ENCODE assay signal across 18 mouse cellular contexts in genomic region chr10:11171615-11172014, GRCm38 (mm10).
"Had no signal": no experiment of that assay in that cellular context is flagged by ENCODE, and none has a peak within 500 bp of the region (broad histone marks: within the 10 kb centered on the region; RNA-seq: fewer than 3 reads in every experiment).

No protein-coding gene starts in this region.

- H3K27ac ChIP-seq: midbrain, embryonic 10.5 days; midbrain, embryonic 12.5 days; neural tube, embryonic 13.5 days; neural tube, embryonic 15.5 days had no signal

- DNase-seq: lung, embryonic 14.5 days; lung, postnatal 10 days; lung, postnatal 4 days; midbrain, embryonic 14.5 days; retina, postnatal 1 day; right cerebral cortex, adult 18-20 months; right cerebral cortex, postnatal 25 days; right cerebral cortex, postnatal 4 days; spleen, adult 18-20 months; thymus, adult 18-20 months; thymus, postnatal 14 days; thymus, postnatal 36 days had no signal

- H3K4me1 ChIP-seq: midbrain, embryonic 10.5 days; midbrain, embryonic 12.5 days; neural tube, embryonic 13.5 days; neural tube, embryonic 15.5 days had no signal

- H3K4me2 ChIP-seq: lung, embryonic 14.5 days; midbrain, embryonic 12.5 days; neural tube, embryonic 13.5 days; neural tube, embryonic 15.5 days had no signal

- H3K9me3 ChIP-seq: midbrain, embryonic 10.5 days; midbrain, embryonic 12.5 days; neural tube, embryonic 13.5 days; neural tube, embryonic 15.5 days had no signal

- H3K9ac ChIP-seq: lung, embryonic 14.5 days; midbrain, embryonic 12.5 days; neural tube, embryonic 13.5 days; neural tube, embryonic 15.5 days had no signal

- H3K4me3 ChIP-seq: midbrain, embryonic 10.5 days; midbrain, embryonic 12.5 days; myocyte; neural tube, embryonic 13.5 days; neural tube, embryonic 15.5 days had no signal

- H3K27me3 ChIP-seq: midbrain, embryonic 12.5 days; neural tube, embryonic 13.5 days; neural tube, embryonic 15.5 days had no signal

- ATAC-seq: midbrain, embryonic 16.5 days had no signal
